Mouse (Mus musculus): ENCODE data around the gene Zc3h13. TPM values are rescaled to one million over a fixed set of nuclear protein-coding genes. Genes with fewer than 3 reads are reported as not detected.

The Zc3h13 gene
- 3.8 and 5.3 TPM in 2 replicates for polyA plus RNA-seq (2012; rRNA removed; ENCODE audit: low replicate concordance)

GRCm38 (mm10) chr14:75284193-75284915 is at the start of gene Zc3h13:
Zc3h13 (plus strand) TSS chr14:75284373.

GRCm38 (mm10) chr14:75242087-75242486 is 42.1 kb upstream of the Zc3h13 start, which contains the start of gene Cpb2:
Cpb2 (plus strand) TSS chr14:75242287.

Other genes with a start within 250 kb of the Zc3h13 start
- gene Lrrc63, start 153.5 kb upstream of the Zc3h13 start, polyA plus RNA-seq (2012; rRNA removed; ENCODE audit: low replicate concordance) = not detected in 2 replicates
- 30.7 and 49.0 TPM in 2 replicates for gene Lcp1, start 153.3 kb upstream of the Zc3h13 start, polyA plus RNA-seq (2012; rRNA removed; ENCODE audit: low replicate concordance)
- gene Cpb2, start 42.1 kb upstream of the Zc3h13 start, polyA plus RNA-seq (2012; rRNA removed; ENCODE audit: low replicate concordance) = 0.25 TPM in 1 of 2 replicates, not detected in the other
- gene Siah3, start 171.6 kb downstream of the Zc3h13 start, polyA plus RNA-seq (2012; rRNA removed; ENCODE audit: low replicate concordance) = 0.09 and 0.20 TPM in 2 replicates

All from mammary gland, adult 2 months (tissue).